Mouse (Mus musculus) adrenal gland, postnatal 10 days (tissue): ENCODE measurements around the gene Cma2. TPM values are rescaled to one million over a fixed set of nuclear protein-coding genes. Genes with fewer than 3 reads are reported as not detected.
"Not testable (repeated sequence)": the region's sequence is repeated elsewhere in the genome, so short reads cannot be mapped to it uniquely, and the experiment has no call there.

Experiments
- DNase-seq: peaks from one replicate; pipeline ENCODE4 v3.0.0; 2021; ENCODE audit warnings: mixed read lengths
- long read RNA-seq, 2 experiments: library from polyadenylated mRNA; stranded (forward); transcript quantifications; one replicate each; pipeline ENCODE4 v2.0.0; 2021
- total RNA-seq, 2 experiments: library from RNA; stranded (reverse); gene quantifications; 2 replicates each; pipeline ENCODE4 v1.2.3; 2021

The Cma2 gene
- total RNA-seq = not detected
- long read RNA-seq, experiment 1 = 0 reads
- long read RNA-seq, experiment 2 = 0 reads

- no peak for DNase-seq
Measured at GRCm38 (mm10) chr14:55950346-55951030, at the start of gene Cma2. Cma2 (plus strand) TSS chr14:55950980.

- DNase-seq = no peak
Measured at GRCm38 (mm10) chr14:55905518-55905917, 45.3 kb upstream of the Cma2 start.

GRCm38 (mm10) chr14:55913406-55913805 lies 37.4 kb upstream of the Cma2 start:
- DNase-seq = no peak

GRCm38 (mm10) chr14:55918240-55919082 lies 32.3 kb upstream of the Cma2 start:
- DNase-seq = peak; percentile 81

GRCm38 (mm10) chr14:55922475-55923232 lies 28.1 kb upstream of the Cma2 start:
- no peak for DNase-seq

GRCm38 (mm10) chr14:55926847-55927246 lies 23.9 kb upstream of the Cma2 start:
- DNase-seq = no peak

GRCm38 (mm10) chr14:55929263-55929997 lies 21.4 kb upstream of the Cma2 start:
- DNase-seq = no peak

GRCm38 (mm10) chr14:55933586-55933985 lies 17.2 kb upstream of the Cma2 start:
- peak; percentile 33 for DNase-seq

- DNase-seq = no peak
Measured at GRCm38 (mm10) chr14:55940070-55940800, 10.5 kb upstream of the Cma2 start.

GRCm38 (mm10) chr14:55943601-55944000 lies 7.2 kb upstream of the Cma2 start:
- no peak for DNase-seq

- DNase-seq = no peak
Measured at GRCm38 (mm10) chr14:55944575-55944974, 6.2 kb upstream of the Cma2 start, which contains the start of gene Cma1. Cma1 (minus strand) TSS chr14:55944675.

- no peak for DNase-seq
Measured at GRCm38 (mm10) chr14:55946269-55946969, 4.4 kb upstream of the Cma2 start.

GRCm38 (mm10) chr14:55963263-55963662 lies 12.5 kb downstream of the Cma2 start:
- DNase-seq = no peak

- DNase-seq = not testable (repeated sequence)
Measured at GRCm38 (mm10) chr14:55963900-55964299, 13.1 kb downstream of the Cma2 start.

- DNase-seq = not testable (repeated sequence)
Measured at GRCm38 (mm10) chr14:55987464-55987863, 36.7 kb downstream of the Cma2 start.

- DNase-seq = no peak
Measured at GRCm38 (mm10) chr14:56013147-56013546, 62.4 kb downstream of the Cma2 start.

GRCm38 (mm10) chr14:56013924-56014323 lies 63.1 kb downstream of the Cma2 start:
- DNase-seq = no peak

- not testable (repeated sequence) for DNase-seq
Measured at GRCm38 (mm10) chr14:56017671-56018070, 66.9 kb downstream of the Cma2 start, which contains the start of gene Mcpt1. Mcpt1 (plus strand) TSS chr14:56017971.

- no peak for DNase-seq
Measured at GRCm38 (mm10) chr14:56019446-56019845, 68.7 kb downstream of the Cma2 start.

GRCm38 (mm10) chr14:56021305-56021704 lies 70.5 kb downstream of the Cma2 start:
- not testable (repeated sequence) for DNase-seq
